Mouse (Mus musculus) heart, postnatal 10 days (tissue): ENCODE data around the gene Grb7. TPM values are rescaled to one million over a fixed set of nuclear protein-coding genes. Genes with fewer than 3 reads are reported as not detected.

Experiments
- DNase-seq, 2 experiments: peaks; one replicate each; pipeline ENCODE4 v3.0.0; 2021
- intact Hi-C: fragments of 180-260 bp; cut with DNase I; formaldehyde crosslinking; loops from one replicate; pipeline ENCODE4 v1.15.1; 2025
- total RNA-seq, 2 experiments: library from RNA; stranded (reverse); gene quantifications; 2 replicates each; pipeline ENCODE4 v1.2.3; 2021

Grb7 gene
- total RNA-seq, 2 experiments from 2014 or later, result not detected

GRCm38 (mm10) chr11:98443688-98444087 lies 2.5 kb upstream of the Grb7 start:
- no peak for DNase-seq
- intact Hi-C loops, result no loop called here

GRCm38 (mm10) chr11:98445238-98445637 lies 956 bp upstream of the Grb7 start:
- intact Hi-C loops, result no loop called here
- DNase-seq, result no peak

- DNase-seq, result no peak
Observed at GRCm38 (mm10) chr11:98445679-98446078, 515 bp upstream of the Grb7 start.

GRCm38 (mm10) chr11:98446562-98447474 lies 624 bp downstream of the Grb7 start:
- no peak for DNase-seq
- intact Hi-C loops, result no loop called here

More at GRCm38 (mm10) chr11:98445679-98446078, 515 bp upstream of the Grb7 start:
- intact Hi-C loops, result no loop called here

- no peak for DNase-seq
- intact Hi-C loops, result no loop called here
Observed at GRCm38 (mm10) chr11:98447475-98447834, 1.3 kb downstream of the Grb7 start.

- no peak for DNase-seq
- intact Hi-C loops, result no loop called here
Observed at GRCm38 (mm10) chr11:98448191-98448790, 2.1 kb downstream of the Grb7 start.

GRCm38 (mm10) chr11:98449419-98449818 lies 3.2 kb downstream of the Grb7 start:
- intact Hi-C loops, result no loop called here
- no peak for DNase-seq

GRCm38 (mm10) chr11:98449921-98450771 lies 4.0 kb downstream of the Grb7 start:
- intact Hi-C loops, result no loop called here
- peak; percentile 47 to 48 for DNase-seq

- intact Hi-C loops, result loop anchor here (5.0 kb wide), 1 partner anchor 188 kb away; no protein-coding TSS in a partner anchor
- DNase-seq, result no peak
Observed at GRCm38 (mm10) chr11:98455484-98455883, 9.3 kb downstream of the Grb7 start.

- DNase-seq, result no peak
- intact Hi-C loops, result loop anchor here (5.0 kb wide), 1 partner anchor 189 kb away; no protein-coding TSS in a partner anchor
Observed at GRCm38 (mm10) chr11:98456545-98456944, 10.4 kb downstream of the Grb7 start.

GRCm38 (mm10) chr11:98456945-98457344 lies 10.8 kb downstream of the Grb7 start:
- DNase-seq, result no peak
- intact Hi-C loops, result loop anchor here (1.0 to 5.0 kb wide), 2 partner anchors 115 to 190 kb away; no protein-coding TSS in a partner anchor

GRCm38 (mm10) chr11:98457367-98458120 lies 11.3 kb downstream of the Grb7 start:
- intact Hi-C loops, result loop anchor here (1.0 to 5.0 kb wide), 2 partner anchors 115 to 190 kb away; no protein-coding TSS in a partner anchor
- peak; percentile 86 to 91 for DNase-seq

- intact Hi-C loops, result loop anchor here (5.0 kb wide), 1 partner anchor 191 kb away; no protein-coding TSS in a partner anchor
- no peak for DNase-seq
Observed at GRCm38 (mm10) chr11:98458121-98458990, 12.2 kb downstream of the Grb7 start.

- intact Hi-C loops, result loop anchor here (5.0 kb wide), 1 partner anchor 192 kb away; no protein-coding TSS in a partner anchor
- DNase-seq, result no peak
Observed at GRCm38 (mm10) chr11:98459071-98459741, 13.0 kb downstream of the Grb7 start.

GRCm38 (mm10) chr11:98459860-98460259 lies 13.7 kb downstream of the Grb7 start:
- intact Hi-C loops, result loop anchor here (5.0 kb wide), 1 partner anchor 193 kb away; no protein-coding TSS in a partner anchor
- no peak for DNase-seq

- intact Hi-C loops, result no loop called here
- DNase-seq, result no peak
Observed at GRCm38 (mm10) chr11:98461109-98461720, 15.0 kb downstream of the Grb7 start.

GRCm38 (mm10) chr11:98462255-98462654 lies 16.1 kb downstream of the Grb7 start:
- intact Hi-C loops, result no loop called here
- DNase-seq, result no peak

GRCm38 (mm10) chr11:98463911-98464310 lies 17.7 kb downstream of the Grb7 start:
- DNase-seq, result no peak
- intact Hi-C loops, result no loop called here
